Mouse (Mus musculus) megakaryocyte, embryonic 14.5 days (primary cell): ENCODE results near the gene 1700057G04Rik.

ENCODE experiments used
- FLI1 ChIP-seq: IDR thresholded peaks from 2 replicates; pipeline ENCODE4 v1.6.1; 2012; ENCODE audit warnings: low read length, inconsistent platforms, mixed read lengths
- GATA1 ChIP-seq: IDR thresholded peaks from 3 replicates; pipeline ENCODE4 v1.6.1; 2012; ENCODE audit warnings: mixed read lengths, low read length, inconsistent platforms, borderline replicate concordance

DNA sequence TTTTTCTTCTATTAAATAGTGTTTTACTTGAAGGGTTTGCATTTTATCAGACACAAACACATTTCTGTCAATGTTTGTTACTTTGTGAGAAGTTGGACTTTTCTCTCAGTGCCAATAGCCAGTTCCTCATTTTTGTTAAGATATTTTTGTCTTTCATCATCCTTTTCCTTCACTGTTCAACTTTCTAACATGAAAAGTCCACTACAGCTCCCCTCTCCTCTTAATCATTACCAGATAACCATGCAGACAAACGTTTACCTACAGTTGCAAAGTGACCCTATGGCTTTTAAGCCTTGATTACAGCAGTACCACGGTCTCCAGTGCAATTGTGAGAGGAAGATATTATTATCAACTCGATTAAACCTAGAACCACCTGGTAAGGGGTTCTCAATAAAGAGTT, 8.0 kb upstream of the 1700057G04Rik start:
- no peak for TF ChIP-seq GATA1
- TF ChIP-seq FLI1: no peak
